Mouse (Mus musculus): ENCODE results near the gene Thg1l.

Thg1l gene

DNA sequence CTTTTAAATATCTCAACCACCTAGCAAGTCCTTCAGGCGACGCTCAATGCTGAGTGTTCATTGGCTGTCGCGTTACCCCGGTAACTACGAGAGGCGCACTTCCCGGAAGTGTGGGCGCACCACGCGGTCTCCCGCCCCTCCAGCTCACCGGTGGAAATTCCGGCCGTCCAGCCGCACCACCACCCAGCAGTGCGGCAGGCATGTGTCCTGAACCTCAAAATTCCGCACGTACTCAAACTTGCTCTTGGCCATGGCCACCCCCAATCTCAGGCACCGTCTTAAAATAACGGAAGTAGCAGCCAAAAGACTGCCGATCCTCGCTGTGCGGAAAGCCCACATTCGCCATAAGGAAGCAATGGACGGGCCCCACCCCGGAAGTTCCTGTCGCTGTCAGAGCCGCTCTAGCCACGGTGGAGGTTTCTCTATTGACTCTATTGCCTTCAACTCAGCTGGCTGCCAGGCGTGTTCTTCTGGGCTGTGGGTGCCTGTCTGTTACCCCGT, at the start of gene Thg1l:
Gene Thg1l, minus strand, starts transcription at position 368 of the 501 bp plus-strand sequence.
- no peak for DNase-seq (ENCODE audit: extremely low read depth, low read depth, low spot score)

DNA sequence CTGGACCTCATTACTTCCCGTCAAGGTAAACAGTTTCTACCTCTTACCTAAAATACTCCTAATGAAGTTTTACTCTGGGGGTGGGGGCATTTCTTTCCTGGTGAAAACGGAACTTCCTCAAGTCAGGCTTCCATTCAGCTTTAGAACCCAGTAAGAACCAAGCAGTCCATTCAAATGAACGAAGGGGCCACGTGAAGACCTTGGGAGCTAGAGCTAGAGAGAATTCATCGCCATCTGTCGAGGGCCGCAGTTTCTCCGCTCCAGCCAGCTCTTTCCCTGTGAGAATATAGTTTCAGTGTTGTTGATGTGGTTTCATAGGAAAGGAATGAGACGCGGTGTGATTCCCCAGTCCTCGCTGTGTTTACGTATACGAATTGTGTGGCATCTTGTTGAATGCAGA, 36.8 kb upstream of the Thg1l start:
- DNase-seq (ENCODE audit: extremely low read depth, low read depth, low spot score): no peak

DNA sequence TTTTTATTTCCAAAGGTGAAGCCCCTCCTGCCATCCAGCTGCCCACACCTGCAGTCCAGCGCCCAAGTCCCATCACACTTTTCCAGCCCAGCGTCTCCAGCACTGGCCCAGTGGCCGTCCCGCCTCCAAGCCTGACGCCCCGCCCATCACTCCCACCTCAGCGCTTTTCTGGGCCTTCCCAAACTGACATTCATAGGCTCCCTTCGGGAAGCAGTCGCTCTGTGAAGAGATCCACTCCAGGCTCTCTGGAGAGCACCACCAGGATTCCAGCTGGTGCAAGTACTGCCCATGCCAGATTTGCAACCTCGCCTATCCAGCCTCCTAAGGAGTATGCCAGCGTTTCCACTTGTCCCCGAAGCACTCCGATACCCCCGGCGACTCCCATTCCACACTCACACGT, 36.3 kb upstream of the Thg1l start:
- no peak for DNase-seq (ENCODE audit: extremely low read depth, low read depth, low spot score)

DNA sequence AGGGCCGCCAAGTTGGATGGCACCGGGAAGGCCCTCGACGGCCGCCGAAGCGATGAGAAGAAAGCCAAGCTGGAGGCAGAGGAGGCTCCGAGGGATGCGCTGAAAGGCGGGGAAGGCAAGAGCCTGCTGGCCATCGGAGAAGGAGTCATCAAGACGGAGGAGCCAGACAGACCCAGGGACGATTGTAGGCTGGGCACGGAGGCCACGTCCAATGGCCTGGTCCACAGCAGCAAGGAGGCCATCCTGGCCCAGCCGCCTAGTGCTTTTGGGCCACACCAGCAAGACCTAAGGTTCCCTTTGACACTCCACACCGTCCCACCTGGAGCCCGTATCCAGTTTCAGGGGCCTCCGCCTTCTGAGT, 25.6 kb upstream of the Thg1l start:
- no peak for DNase-seq (ENCODE audit: extremely low read depth, low read depth, low spot score)

DNA sequence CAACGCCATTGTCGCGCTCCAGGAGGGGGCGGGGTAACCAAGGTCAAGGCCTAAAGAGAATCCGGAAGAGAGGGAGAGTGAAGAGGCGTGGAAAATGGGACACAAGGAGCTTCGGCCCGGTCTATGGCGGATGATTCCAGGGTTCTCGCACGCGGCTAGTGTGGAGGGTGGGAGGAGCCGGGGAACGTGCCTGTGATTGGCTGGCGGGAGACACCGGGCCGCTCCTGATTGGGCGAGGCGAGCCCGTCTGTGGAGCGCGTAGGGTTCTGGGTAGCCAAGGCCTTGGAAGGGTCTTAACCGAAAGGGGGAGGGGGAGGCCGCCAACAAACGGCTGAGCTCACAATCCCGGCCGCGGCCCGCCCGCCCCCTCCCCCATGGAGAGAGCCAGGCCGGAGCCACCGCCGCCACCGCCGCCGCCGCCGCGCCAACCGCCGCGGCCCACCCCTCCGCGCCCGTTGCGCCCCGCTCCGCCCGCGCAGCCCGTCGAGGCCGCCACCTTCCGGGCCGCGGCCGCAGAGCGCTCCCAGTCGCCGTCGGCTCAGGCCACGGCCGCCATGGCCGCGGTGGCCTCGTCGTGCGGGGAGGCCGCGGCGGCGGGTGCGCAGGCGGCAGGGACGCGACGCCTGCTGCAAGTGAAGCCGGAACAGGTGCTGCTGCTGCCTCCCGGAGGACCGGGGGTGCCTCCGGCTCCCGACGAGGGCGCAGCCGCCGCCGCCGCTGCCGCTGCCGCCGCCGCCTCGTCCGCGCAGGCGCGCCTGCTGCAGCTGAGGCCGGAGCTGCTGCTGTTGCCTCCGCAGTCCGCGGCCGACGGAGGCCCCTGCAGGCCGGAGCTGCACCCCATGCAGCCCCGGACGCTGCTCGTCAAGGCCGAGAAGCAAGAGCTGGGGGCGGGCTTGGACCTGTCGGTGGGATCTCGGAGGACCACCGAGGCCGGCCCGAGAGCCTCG, 24.9 kb upstream of the Thg1l start, which contains the start of gene Sox30:
Gene Sox30, plus strand, starts transcription at position 365 of the 947 bp plus-strand sequence.
- no peak for DNase-seq (ENCODE audit: extremely low read depth, low read depth, low spot score)

DNA sequence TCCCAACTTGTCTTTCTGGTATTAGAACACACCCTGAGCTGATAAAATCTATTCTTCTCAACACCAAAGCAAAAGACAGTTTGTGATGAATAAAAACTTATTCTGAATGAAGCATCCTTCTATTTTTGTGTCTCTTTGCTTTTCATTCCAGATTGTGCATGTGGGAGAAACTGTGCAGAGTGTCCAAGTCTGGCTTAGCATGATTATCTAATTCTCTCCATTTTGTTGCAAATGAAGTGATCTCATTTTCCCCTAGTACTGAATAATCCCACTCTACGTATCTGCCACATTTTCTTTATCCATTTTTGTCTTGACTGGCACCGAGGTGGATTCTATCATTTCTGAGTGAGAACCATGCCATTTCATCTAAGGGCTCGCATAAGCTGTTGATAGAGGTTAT, 20.8 kb upstream of the Thg1l start:
- DNase-seq (ENCODE audit: extremely low read depth, low read depth, low spot score): no peak

DNA sequence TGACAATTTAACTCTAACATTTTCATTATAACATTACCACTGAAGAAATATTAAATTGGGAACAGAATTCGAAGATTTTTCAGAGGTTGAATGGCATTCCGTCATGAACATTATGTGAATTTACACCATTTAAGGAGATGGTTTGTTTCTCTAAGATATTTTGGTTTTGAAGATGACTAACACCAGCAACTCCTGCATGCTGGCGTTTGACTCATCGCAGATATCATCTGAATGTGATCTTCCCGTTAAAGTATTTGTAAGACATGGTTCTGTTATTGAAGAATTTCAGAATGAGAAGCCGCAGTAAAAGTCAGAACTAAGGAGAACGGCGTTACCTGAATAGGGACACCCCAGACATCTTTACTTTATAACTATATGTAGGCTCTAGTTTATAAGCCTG, 19.2 kb upstream of the Thg1l start:
- DNase-seq (ENCODE audit: extremely low read depth, low read depth, low spot score): no peak

DNA sequence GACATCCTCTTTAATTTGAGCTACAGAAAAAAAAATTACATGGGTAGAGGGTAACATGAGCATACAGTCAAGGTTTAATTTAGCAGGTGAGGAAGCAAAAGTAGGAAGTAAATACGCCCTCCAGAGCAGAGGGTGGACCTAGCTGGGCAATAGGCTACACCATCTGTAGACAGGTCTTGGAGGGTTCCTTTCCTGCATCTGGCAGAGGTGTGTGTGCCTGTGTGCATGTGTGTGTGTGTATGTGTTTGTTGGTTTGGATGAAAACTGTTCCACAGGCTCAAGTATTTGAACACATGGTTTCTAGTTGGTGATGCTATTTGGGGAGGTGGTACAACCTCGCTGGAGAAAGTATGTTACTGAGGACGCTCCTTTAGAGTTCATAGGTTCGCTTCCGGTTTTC, 18.3 kb upstream of the Thg1l start:
- no peak for DNase-seq (ENCODE audit: extremely low read depth, low read depth, low spot score)

DNA sequence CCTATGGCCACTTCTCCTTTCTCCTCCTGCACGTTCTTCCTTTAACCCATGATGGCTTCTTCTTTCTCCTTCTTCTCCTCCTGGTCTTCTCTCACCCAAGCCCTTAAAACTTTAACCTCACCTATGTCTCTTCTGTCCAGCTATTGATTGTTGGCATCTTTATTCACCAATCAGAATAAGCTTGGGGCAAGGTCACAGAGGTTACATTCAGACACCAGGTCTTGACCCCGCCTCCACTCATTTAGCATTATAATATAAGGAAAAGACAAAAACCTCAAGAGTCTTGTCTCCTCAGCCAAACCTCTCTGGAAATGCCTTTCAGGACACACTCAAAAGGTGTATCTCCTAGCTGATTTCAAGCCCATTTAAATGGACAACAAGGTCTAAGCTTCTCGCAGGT, 13.2 kb upstream of the Thg1l start:
- no peak for DNase-seq (ENCODE audit: extremely low read depth, low read depth, low spot score)

DNA sequence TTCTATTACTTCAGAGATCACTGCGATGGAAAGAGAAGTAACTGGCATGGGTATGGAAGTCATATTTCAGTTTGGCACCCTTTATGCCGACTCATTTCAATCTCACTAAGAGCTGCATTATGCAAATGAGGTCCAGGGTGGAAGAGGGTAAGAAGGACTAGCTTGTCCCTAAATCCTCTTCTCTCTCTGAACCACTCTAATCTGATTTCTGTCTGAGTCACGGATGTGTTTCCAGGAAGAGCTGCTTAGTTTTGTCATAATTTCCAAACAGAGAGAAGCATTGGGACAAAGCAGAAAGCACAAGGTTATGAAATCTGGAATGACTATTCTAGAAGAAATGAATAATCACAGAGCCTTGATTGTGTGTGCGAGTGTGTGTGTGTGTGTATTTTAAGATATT, 11.6 kb upstream of the Thg1l start:
- no peak for DNase-seq (ENCODE audit: extremely low read depth, low read depth, low spot score)

DNA sequence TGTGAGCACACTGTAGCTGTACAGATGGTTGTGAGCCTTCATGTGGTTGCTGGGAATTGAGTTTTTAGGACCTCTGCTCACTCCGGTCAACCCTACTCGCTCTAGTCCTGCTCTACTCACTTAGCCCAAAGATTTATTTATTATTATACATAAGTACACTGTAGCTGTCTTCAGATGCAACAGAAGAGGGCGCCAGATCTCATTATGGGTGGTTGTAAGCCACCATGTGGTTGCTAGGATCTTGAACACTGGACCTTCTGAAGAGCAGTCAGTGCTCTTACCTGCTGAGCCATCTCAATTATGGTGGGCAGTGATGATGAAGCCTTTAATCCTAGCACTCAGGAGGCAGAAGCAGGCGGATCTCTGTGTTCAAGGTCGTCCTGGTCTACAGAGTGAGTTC, 4.7 kb upstream of the Thg1l start:
- no peak for DNase-seq (ENCODE audit: extremely low read depth, low read depth, low spot score)

DNA sequence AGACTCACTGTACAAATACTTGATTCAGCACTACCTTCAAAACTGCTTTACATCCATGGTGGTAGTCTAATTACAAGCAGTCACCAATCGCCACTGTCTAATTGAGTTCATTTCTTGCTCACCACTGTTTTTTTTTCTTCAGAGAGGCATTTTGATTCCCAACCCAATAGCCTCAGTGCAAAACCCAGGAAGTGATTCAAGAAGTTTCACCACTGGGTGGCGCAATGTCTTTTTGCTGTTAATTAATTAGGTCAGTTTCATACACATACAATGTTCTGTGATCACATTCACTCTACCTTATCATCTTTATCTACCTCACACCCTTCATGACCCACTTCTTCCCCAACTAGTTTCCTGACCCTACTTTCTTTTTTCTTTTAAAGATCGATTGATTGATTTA, 4.3 kb upstream of the Thg1l start:
- no peak for DNase-seq (ENCODE audit: extremely low read depth, low read depth, low spot score)

DNA sequence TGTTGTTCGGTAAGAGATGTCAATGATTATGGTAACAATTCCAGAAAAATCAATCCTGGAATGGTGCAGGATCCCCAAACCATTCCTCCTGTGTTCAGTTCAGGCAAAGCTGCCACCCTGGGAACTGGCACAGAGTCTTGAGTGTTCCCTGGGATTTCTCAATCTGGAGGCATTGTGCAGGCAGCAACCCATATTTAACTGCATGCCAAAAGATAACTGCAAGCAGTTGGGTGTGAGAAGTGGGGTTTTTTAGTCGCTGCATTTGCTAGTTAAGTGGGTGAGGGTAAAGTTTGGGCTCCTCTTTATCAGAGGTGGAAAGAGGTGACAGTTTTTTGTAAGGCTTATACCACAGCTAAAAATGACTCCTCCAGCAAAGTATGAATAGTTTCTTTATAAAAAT, 7.8 kb downstream of the Thg1l start:
- no peak for DNase-seq (ENCODE audit: extremely low read depth, low read depth, low spot score)

DNA sequence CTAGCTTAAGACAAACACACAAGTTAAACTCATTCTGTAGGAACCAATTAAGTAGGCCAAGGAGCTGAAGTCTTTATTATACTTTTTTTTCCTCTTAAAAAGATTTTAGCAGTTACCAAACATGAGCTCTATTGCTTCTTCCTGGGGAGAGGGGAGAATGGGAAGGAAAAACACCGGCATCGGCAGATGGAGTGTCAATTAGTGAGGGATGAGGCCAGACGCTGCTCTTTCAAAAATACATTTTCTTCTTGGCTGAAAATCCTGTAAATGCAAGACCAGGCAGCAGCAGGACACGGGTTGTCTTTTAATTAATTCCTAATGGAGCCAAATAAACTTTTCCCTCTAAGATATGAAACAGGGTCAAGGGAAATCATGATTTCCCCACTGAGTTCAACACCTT, 8.5 kb downstream of the Thg1l start:
- no peak for DNase-seq (ENCODE audit: extremely low read depth, low read depth, low spot score)

DNA sequence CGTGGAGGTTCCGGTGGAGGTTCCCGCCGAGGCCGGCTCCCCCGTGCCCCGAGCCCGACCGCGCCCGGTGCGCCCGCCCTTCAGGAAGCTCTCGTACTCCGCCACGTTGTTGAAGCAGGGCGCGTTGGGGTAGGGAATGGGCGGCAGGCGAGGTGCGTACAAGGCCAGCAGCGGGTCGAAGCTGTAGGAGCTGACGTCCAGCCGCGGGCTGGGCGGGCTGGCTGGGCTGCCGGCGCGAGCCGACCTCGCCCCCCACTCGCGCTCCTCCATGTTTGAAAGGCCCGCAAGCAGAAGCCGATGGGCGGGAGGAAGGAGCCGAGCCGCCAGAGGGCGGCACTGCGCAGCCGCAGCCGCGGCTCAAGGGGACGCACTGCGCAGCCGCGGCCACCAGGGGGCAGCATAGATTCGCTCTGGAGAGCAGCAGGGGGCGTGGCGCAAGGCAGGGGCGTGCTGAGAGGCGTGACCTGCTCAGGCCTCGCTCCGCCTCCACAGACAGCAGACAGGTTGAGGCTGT, 10.6 kb downstream of the Thg1l start, which contains the start of gene Lsm11:
Gene Lsm11, minus strand, starts transcription at position 293 of the 514 bp plus-strand sequence.
- no peak for DNase-seq (ENCODE audit: extremely low read depth, low read depth, low spot score)

DNA sequence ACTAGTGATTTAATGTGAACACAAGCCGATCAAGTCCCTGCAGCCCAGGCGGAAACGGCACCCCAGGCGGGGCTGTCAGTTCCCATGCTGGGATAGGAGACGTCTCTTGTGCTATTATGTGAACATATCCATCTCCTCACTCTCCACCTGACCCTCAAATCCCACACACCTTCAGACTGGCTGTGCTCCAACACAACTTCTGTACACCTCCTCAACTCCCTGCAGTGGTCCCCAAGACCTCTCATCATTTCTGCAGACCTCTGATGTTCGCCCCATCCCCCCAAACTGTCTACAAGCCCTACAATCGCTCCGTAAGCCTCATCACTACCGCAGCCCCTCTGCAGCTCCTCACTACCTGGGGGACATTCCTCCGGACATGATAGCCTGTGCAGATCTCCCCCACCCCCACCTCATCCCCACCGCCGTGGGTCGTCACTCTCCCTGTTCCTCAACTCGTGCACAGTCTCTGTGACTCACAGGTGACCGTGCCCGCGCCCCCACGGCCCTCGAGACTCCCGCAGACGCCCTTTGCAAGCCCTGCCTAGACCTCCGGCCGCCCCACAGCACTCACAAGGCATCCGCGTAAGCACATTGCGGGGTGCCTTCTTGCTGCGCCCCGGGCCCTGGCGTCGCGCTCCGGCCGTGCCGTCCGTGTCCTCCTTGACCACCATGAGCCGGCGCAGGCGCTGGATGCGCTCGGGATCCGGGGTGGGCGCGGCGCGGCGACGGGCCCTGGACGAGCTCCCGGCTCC, 11.2 kb downstream of the Thg1l start:
- DNase-seq (ENCODE audit: extremely low read depth, low read depth, low spot score): no peak

DNA sequence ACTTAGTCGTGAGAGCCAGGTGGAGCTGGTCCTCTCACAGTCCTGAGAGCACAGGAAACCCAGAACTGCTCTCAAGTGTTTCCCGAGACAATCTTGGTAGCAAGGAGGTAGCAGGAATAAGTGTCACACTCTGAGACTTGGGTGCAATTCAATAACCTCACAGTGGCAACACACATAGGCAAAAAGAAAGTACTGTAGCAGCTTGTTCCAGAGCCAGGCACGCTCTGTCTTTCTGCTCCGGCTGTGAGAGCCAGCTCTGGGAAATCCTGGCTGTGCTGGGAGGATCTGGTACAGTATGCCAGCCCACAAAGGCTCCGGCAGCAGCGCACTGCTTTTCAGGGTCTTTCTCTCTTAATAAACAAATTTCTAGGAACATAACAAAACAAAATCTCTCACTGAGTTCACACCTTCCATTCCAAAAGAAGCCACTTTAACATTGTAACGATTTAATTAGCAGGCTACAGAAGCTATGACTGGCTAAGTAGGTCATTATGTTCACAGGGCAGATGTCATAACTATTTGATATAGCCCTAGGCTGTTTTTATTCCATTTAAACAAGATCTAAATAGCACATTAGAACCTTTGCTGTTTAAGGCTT, 12.1 kb downstream of the Thg1l start:
- DNase-seq (ENCODE audit: extremely low read depth, low read depth, low spot score): no peak

DNA sequence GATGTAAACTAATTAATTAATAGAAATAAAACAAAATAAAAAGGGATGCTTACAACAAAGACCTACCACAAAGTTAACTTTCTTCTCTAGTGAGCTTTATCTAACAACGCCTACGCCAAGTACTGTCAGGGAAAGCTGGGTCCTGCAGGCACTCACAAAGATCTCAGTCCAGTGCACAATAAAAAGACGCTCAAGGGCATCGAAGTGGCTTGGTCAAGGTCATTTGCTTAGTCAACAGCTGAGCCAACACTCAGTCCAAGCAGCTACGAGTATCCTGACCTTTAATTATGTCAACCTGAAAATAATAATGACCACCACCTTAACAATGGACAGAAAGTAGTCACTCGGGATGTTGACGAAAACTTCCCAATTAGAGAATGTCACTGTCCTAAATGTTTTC, 13.0 kb downstream of the Thg1l start:
- DNase-seq (ENCODE audit: extremely low read depth, low read depth, low spot score): no peak

DNA sequence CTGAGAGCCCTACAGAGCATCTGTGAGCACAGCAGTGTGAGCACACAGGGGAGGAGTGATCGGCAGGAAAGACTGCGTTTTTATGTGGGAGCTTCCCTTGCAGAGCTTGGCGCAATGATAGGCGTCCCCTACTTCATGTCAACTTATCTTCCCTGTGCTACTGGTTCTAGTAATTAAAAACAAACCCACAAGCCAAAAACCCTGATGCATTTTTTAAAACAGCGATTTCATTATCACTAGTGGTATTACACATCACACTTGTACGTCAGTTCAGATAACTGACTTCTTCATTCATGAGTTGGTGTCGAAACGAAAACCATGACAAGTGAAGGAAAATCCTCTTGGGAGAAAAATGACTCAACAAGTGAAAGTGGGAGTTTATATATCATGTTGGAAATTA, 16.4 kb downstream of the Thg1l start:
- DNase-seq (ENCODE audit: extremely low read depth, low read depth, low spot score): no peak

DNA sequence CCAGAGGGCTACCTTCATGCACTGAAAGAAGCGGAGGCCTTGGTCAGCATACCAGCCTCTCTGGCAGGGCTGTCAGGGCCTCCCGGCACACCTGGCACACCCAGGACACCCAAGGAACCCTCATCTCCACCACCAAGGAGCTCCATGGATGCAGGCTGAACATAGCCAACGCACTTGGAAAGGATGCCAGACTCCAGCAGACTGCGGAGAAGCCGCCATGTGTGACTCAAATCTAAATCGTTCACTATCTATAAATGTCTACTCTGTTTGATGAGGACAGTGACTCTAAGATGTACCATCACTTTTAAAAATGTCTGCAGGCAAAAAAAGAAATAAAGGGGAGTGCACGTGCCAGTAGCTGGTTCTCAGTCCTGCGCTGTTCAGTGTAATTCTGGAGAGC, 17.8 kb downstream of the Thg1l start:
- no peak for DNase-seq (ENCODE audit: extremely low read depth, low read depth, low spot score)

DNA sequence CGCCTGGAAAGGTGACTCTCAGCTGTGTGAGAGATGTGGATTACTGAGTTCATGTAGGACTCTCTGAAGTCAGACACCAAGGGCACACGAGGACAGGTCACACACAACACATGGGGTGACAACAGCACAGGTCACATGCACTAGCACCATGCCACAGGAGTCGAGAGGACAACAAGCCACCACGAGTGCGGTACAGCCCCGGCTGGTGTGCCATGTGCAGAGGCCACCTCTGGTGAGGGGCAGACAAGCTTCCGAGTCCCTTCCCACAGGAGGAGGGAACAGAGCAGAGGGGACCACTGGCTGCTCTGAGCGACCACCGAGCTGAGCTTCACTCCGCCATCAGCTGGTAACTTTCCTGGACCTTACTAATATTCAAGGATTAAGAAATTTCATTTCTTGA, 22.5 kb downstream of the Thg1l start:
- DNase-seq (ENCODE audit: extremely low read depth, low read depth, low spot score): no peak
